Mouse (Mus musculus) myocyte (in vitro differentiated cells): Measurements from ENCODE around the gene Ranbp17.

Source experiments
- CEBPB ChIP-seq: IDR thresholded peaks from 2 replicates; pipeline ENCODE4 v1.6.1; 2011; ENCODE audit warnings: mild to moderate bottlenecking, moderate library complexity; ENCODE audit not compliant: poor library complexity, insufficient read depth, severe bottlenecking
- E2F4 ChIP-seq: IDR thresholded peaks from one replicate; pipeline ENCODE4 v1.6.1; 2011; ENCODE audit warnings: mild to moderate bottlenecking, control low read depth, moderate library complexity; ENCODE audit not compliant: insufficient read depth
- MAX ChIP-seq: IDR thresholded peaks from one replicate; pipeline ENCODE4 v1.6.1; 2011; ENCODE audit warnings: low read depth, mild to moderate bottlenecking, control low read depth
- MYOD1 ChIP-seq, 3 experiments: IDR thresholded peaks; one replicate each; pipeline ENCODE4 v1.6.1; 2011; ENCODE audit warnings: control low read depth in 2 of 3, low read depth in 2 of 3, mild to moderate bottlenecking in 2 of 3, moderate library complexity in 1 of 3; ENCODE audit not compliant: insufficient read length in 2 of 3, control insufficient read depth in 1 of 3
- MYOG ChIP-seq, 3 experiments: IDR thresholded peaks; one replicate each; pipeline ENCODE4 v1.6.1; 2011; ENCODE audit warnings: control low read depth in 2 of 3, low read depth in 2 of 3, mild to moderate bottlenecking in 2 of 3; ENCODE audit not compliant: insufficient read length in 2 of 3, control insufficient read depth in 1 of 3, insufficient read depth in 1 of 3
- POLR2A ChIP-seq: IDR thresholded peaks from one replicate; pipeline ENCODE4 v1.6.1; 2011; ENCODE audit warnings: low read depth, mild to moderate bottlenecking, control low read depth, moderate library complexity; ENCODE audit not compliant: insufficient read length
- POLR2AphosphoS2 ChIP-seq: IDR thresholded peaks from one replicate; pipeline ENCODE4 v1.6.1; 2011; ENCODE audit warnings: low read depth, control low read depth; ENCODE audit not compliant: insufficient read length
- REST ChIP-seq: IDR thresholded peaks from one replicate; pipeline ENCODE4 v1.6.1; 2011; ENCODE audit warnings: mild to moderate bottlenecking, control low read depth, moderate library complexity; ENCODE audit not compliant: insufficient read depth, insufficient read length
- SRF ChIP-seq: IDR thresholded peaks from one replicate; pipeline ENCODE4 v1.6.1; 2011; ENCODE audit warnings: low read depth; ENCODE audit not compliant: control insufficient read depth, insufficient read length
- TCF12 ChIP-seq: IDR thresholded peaks from one replicate; pipeline ENCODE4 v1.6.1; 2011; ENCODE audit warnings: mild to moderate bottlenecking, control low read depth; ENCODE audit not compliant: poor library complexity, insufficient read depth, severe bottlenecking
- TCF3 ChIP-seq: IDR thresholded peaks from one replicate; pipeline ENCODE4 v1.6.1; 2011; ENCODE audit warnings: low read depth, control low read depth; ENCODE audit not compliant: insufficient read length
- USF1 ChIP-seq: IDR thresholded peaks from one replicate; pipeline ENCODE4 v1.6.1; 2011; ENCODE audit warnings: low read depth, mild to moderate bottlenecking, control low read depth, moderate library complexity

DNA sequence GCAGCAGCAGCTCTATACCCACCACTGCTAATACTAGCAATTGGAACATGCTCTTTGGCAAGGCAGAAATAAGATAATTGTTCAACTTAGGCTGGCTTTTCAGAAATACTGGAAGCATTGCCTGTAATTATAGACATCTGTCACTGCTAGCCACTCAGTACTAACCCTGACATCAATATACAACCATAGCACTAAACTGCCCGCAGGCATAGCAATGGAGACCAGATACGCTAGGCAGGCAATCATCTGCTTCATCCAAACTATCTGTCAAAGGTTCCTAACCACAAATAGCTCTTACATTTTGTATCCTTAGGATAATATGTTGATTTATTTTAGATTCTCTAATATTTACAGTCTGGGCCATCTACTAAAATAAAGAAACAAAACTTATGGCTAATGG, 171.5 kb downstream of the Ranbp17 start:
- TF ChIP-seq USF1: no peak
- no peak for TF ChIP-seq POLR2A
- no peak for TF ChIP-seq MYOD1 (IDR thresholded peaks at IDR 0.05; ENCODE audit: control insufficient read depth in 1 of 3, insufficient read length in 2 of 3, low read depth in 2 of 3)
- no peak for TF ChIP-seq TCF12
- no peak for TF ChIP-seq MAX
- no peak for TF ChIP-seq CEBPB
- no peak for TF ChIP-seq E2F4
- TF ChIP-seq POLR2AphosphoS2: no peak
- no peak for TF ChIP-seq MYOG (IDR thresholded peaks at IDR 0.05; ENCODE audit: control insufficient read depth in 1 of 3, insufficient read depth in 1 of 3, insufficient read length in 2 of 3, low read depth in 2 of 3)
- TF ChIP-seq REST: no peak
- TF ChIP-seq TCF3: no peak
- no peak for TF ChIP-seq SRF
